Mouse (Mus musculus) liver, embryonic 13.5 days (tissue): Measurements from ENCODE around the gene Col24a1. TPM values are rescaled to one million over a fixed set of nuclear protein-coding genes. Genes with fewer than 3 reads are reported as not detected.

Source experiments
- ATAC-seq: fragments of 200-750 bp; cut with Nextera tagmentation; 2 replicates; pipeline ENCODE4 v1.8.0; 2017; ENCODE audit warnings: low read depth, mild to moderate bottlenecking, moderate number of reproducible peaks, moderate library complexity
- DNase-seq: peaks from one replicate; pipeline ENCODE4 v3.0.0; 2022
- H3K27ac ChIP-seq: fragments of 300-500 bp; sonication (generic); 2 replicates; pipeline ENCODE4 v1.5.1; 2015; ENCODE audit warnings: moderate library complexity, mild to moderate bottlenecking, inconsistent platforms
- H3K27me3 ChIP-seq: fragments of 300-500 bp; sonication (generic); 2 replicates; pipeline ENCODE4 v1.6.1; 2015; ENCODE audit warnings: mild to moderate bottlenecking, inconsistent platforms
- H3K36me3 ChIP-seq: fragments of 300-500 bp; sonication (generic); 2 replicates; pipeline ENCODE4 v1.6.1; 2015; ENCODE audit warnings: mild to moderate bottlenecking, inconsistent platforms
- H3K4me1 ChIP-seq: fragments of 300-500 bp; sonication (generic); replicated peaks from 2 replicates; pipeline ENCODE4 v1.6.1; 2015; ENCODE audit warnings: inconsistent platforms
- H3K4me2 ChIP-seq: fragments of 300-500 bp; sonication (generic); 2 replicates; pipeline ENCODE4 v1.6.1; 2015; ENCODE audit warnings: inconsistent platforms, mild to moderate bottlenecking, moderate library complexity
- H3K4me3 ChIP-seq: fragments of 300-500 bp; sonication (generic); replicated peaks from 2 replicates; pipeline ENCODE4 v1.5.1; 2015; ENCODE audit warnings: mild to moderate bottlenecking, inconsistent platforms
- H3K9ac ChIP-seq: fragments of 300-500 bp; sonication (generic); 2 replicates; pipeline ENCODE4 v1.6.1; 2015; ENCODE audit warnings: mild to moderate bottlenecking, inconsistent platforms
- H3K9me3 ChIP-seq: fragments of 300-500 bp; sonication (generic); replicated peaks from 2 replicates; pipeline ENCODE4 v1.6.1; 2016; ENCODE audit warnings: inconsistent platforms
- WGBS: fragments of 180-500 bp; shearing (Covaris S2); methylation state at CpG from one replicate; pipeline ENCODE4 v1.1.7; 2015; ENCODE audit not compliant: insufficient replicate concordance; 5-methylcytosine and 5-hydroxymethylcytosine counted together
- polyA plus RNA-seq: library from polyadenylated mRNA; unstranded; fragments of >200 nt; fragmentation: Nextera tagmentation; extraction: Ambion mirVana; gene quantifications from 2 replicates; pipeline ENCODE4 v1.2.1, GENCODE M21; 2015

Gene Col24a1
- polyA plus RNA-seq, 1 experiment from 2014 or later = 0.18 TPM

DNA sequence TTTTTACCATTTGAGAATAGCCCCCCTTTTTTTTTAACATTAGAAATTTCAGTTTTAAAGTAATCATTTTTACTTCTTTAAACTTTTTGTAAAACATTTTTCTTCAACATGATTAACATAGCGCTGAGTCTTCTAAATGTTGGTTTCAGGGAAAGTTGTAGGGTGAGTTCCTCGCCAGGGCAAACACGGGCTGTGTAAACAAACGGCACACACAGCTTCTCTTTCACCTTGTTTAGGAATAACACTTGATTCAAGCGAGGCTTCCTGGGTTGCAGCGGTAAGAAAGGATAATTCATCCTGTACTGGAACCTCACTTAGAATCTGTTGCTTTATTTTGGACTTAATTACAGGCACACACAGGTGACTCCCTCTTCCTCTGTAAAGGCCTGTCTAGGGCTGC is 309.1 kb downstream of the Col24a1 start:
- Histone ChIP-seq H3K27me3 (no peaks in the 10 kb centered on the region), H3K4me3 (no peak overlapping the region), H3K27ac (no peak overlapping the region), H3K4me2 (no peak overlapping the region), H3K9ac (no peak overlapping the region), H3K9me3 (no peaks in the 10 kb centered on the region), H3K36me3 (peaks cover 70% of the 10 kb centered on the region), H3K4me1 (peaks cover 18% of the 10 kb centered on the region)
- DNase-seq (no peak), ATAC-seq (no peak)
- WGBS = 75% methylated on average over 6 of the region's 6 CpGs

Other genes starting within 250 kb of the Col24a1 start
- gene Clca2, start 193.0 kb upstream of the Col24a1 start, polyA plus RNA-seq = not detected in 2 replicates
- gene Odf2l, start 173.9 kb upstream of the Col24a1 start, polyA plus RNA-seq = 7.9 and 11.1 TPM in 2 replicates